Mouse (Mus musculus) frontal cortex, postnatal 25 days (tissue): ENCODE data around the gene Tenm2.

ENCODE experiments used
- DNase-seq, 2 experiments: peaks; one replicate each; pipeline ENCODE4 v3.0.0; 2022; ENCODE audit warnings: low spot score in 2 of 2

Tenm2 gene

DNA sequence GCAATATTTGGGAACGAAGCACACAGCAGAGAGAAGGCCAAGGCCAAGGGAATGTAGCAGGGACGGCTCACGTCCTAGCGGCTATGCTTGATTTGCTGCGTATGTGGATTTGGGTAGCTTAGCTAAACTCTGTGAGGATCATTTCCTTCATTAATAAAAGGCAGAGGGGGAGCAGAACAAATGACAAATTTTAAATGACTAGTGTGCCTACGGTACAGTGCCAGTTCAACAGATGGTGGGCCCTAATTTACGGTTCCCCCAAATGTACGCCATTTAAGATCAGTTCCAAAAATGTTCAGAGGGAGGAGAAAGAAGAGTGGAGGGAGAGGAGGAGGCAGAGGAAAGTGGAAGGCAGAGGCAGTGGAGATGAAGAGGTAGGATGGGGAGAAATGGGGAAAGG, 873.2 kb downstream of the Tenm2 start:
- DNase-seq = no peak

DNA sequence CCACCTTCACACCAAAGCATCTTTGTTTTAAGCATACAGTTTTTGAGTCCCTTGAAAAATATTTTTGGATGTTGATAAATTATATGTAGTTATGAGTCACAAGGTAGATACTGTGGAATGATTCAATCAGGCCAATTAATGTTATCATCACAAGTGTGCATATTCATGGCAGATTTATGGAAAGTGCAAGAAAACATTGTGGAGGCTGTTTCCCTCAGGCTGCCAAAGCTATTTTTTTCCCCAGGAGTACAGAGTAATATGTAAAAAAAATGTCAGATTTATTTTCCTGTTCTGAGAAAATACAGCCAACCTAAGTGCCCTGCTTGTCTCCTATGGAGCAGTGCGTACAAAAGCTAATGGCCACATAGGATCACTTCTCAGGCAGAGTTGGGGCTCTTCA, 882.5 kb downstream of the Tenm2 start:
- DNase-seq = no peak

- no peak for DNase-seq
These were observed 884.0 kb downstream of the Tenm2 start for GRCm38 (mm10) chr11:36351752-36352151.

- DNase-seq = no peak
These were observed 884.4 kb downstream of the Tenm2 start for GRCm38 (mm10) chr11:36351341-36351740.

DNA sequence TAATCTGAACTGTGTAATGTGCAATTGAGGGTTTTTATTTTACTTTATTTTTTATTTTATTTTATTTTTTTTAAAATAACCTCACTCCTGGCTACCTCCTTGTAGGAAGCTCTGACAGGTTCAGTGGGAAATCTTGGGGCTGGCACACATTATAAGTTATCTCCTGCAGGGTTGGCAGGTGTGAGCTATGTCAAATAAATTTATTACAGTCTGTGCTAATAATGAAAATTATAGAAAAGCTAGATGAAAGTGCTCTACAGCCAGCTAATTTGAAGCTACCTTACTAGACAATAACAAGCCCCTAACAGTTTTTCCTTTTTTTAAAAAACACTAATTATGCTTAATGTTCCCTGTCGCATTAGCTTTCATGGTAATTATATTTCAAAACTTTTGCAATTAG, 885.5 kb downstream of the Tenm2 start:
- no peak for DNase-seq

- no peak for DNase-seq
These were observed 885.9 kb downstream of the Tenm2 start for GRCm38 (mm10) chr11:36349856-36350255.

GRCm38 (mm10) chr11:36341799-36342198, 894.0 kb downstream of the Tenm2 start:
- no peak for DNase-seq

GRCm38 (mm10) chr11:36338424-36338823, 897.3 kb downstream of the Tenm2 start:
- no peak for DNase-seq

DNA sequence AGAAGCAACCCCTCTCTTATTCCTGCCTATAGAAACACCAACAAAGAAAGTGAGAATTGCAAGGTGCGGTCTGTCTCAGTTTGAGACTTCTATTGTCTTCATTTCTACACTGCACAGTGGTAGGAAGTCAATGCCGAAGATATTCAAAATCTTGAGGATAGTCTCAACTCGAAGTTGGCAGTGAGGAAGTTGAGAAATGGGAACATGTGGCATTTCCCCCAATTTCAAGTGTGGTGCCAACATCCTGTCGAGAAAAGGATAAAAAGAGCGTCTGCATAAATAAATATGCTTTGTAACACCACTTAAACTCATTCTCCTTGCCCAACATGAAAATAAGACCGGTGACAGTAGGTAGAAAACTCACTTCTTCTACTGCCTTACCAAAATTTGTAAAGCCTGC, 898.7 kb downstream of the Tenm2 start:
- no peak for DNase-seq

DNA sequence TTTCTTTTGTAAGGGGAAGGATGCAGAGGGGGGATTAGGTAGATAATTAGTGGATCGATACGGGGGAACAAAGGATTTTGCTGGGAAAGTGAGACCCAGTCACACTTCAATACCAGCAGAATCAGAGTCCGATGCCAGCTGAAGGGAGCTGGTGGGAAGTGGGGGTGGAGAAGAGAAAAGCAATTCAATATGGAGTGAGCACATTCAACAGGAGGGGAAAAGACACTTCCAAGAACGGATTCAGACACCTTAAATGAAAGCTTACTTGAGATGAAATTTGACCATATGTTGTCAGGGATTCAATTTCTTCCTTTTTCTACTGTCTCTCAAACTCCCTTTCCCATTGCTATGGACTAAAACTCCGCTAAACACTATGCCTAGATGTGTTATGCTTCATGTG, 900.6 kb downstream of the Tenm2 start:
- no peak for DNase-seq

DNA sequence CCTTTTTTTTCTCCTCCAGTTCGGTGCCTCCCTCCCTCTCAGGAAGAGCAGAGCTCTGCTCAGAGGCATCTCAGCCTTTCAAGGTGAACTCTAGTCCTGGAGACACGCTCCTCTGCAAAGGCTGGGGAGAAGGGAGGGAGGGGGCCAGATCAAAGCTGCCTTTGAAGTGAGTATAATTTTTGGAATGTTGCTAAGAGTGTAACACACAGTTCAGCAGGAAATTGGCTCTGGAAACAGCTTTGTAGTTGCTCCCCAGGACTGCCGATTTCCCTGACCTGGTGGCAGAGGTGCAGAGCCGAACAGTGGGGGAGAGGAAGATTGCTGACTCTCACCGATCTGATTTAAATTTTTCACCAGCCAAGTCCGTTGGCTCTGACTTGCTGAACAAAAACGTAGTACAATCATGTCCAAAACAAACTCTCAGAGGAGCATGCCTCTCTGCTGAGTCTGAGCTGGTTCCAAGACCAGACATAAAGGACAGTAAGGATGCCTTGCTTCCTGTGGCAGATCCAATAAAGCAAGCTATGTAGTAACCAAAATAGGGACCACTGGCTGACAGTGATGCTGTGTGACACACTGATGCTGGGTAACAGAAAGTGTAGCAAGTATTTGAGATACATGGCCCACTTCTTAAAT, 901.5 kb downstream of the Tenm2 start:
- DNase-seq = no peak

DNA sequence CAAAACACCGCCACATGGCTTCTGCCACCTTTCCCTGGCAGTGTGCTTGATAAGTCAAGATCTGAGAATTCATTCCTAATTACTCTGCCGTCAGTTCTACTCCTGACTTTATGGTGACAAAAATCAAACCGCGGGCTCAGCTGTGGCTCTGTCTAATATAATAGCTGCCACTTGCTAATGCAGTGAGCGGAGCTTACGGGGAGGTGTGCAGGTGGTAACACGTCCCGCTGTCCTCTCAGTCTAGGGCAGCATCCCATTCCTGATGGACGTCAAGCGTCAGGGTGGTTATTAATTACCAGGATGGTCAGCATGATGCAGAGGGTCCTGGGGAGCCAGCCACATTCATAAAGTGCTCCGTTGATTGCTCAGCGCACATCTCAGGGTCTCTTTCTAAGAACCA, 903.5 kb downstream of the Tenm2 start:
- DNase-seq = no peak

- DNase-seq = no peak
These were observed 904.2 kb downstream of the Tenm2 start for GRCm38 (mm10) chr11:36331408-36332178.

DNA sequence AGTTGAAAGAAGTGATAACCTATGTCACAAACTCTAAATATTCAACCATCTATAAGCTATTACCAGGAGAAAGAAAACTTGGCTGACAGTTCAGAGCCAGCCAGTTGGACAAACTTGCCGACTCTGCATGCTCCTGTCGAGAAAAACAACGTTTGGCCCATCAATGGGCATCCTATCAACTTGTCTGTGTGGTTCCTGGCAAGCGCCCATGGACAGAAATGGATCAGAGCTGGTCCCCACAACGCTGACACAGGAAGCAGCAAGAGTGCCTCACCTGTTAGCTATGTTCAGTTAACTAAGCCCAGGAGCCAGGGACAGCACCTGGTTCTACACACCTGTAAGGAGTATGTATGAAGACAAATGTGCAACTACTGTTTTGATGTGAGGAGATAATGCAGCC, 908.5 kb downstream of the Tenm2 start:
- no peak for DNase-seq

GRCm38 (mm10) chr11:36309317-36309716, 926.4 kb downstream of the Tenm2 start:
- DNase-seq = no peak

DNA sequence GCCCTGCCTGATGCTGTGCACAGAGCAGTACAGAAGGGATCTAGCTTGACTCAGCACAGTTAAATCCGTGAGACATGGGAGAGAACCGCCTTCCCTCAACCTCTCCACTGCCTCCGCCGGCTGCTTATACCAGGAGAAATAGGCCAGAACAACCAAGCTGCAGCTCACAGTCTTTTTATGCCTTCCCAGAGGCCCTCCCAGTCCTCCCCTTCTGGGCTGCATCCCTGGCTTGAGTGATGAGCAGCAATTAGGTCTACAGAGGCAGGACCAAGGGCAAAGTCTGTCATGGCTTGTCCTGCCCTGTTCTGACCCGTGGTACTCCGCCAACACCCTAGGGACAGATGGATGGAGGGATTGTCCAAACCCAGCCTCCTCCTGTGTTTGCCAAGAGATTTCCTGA, 928.5 kb downstream of the Tenm2 start:
- no peak for DNase-seq

DNA sequence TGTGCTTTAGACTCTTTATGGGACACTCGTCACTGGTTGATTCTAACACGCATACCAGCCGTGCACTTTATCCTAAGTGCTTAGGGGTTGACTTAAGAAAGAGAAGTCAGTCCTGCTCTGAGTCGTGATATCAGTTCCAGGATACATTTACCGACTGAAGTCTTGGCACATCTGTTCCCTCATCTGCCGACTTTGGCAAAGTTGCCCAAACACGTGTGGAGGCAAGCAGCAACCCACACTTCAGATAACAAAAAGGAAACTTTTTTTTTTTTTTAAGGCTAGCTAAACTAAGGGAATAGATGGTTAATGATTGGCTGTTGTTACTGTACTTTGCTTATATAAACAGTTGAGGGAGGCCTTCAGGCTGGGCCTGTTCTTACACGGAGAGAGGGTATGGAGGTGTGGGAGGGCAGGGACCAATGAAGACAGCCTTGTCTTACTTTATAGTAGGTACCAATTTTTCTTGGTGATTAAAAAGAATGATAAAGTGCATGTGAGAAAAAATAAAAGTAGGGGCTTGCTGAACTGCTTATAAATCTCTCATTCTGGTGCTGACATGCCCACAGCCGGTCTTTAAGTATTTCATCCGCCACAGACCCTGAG, 930.3 kb downstream of the Tenm2 start:
- DNase-seq = no peak

DNA sequence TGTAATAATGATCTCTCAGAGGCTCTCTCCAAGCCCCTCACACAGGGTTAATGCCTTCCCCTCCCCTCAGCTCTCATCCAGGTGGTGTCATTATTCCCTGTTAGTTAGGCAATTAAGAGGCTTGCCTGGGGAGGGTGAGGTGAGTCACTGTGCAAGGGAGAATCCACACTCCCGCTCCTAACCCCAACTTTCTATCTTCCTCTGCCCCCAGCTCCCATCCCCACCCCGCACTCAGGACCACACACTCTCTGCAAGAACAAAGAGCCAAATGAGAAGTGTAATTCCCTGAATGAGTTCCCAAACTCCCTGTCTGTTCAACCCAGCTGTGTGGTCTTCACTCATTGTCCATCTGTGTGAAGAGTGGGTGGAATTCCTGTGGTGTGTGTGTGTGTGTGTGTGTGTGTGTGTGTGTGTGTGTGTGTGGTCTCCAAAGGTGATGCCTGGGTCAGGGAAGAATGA, 932.8 kb downstream of the Tenm2 start:
- no peak for DNase-seq

DNA sequence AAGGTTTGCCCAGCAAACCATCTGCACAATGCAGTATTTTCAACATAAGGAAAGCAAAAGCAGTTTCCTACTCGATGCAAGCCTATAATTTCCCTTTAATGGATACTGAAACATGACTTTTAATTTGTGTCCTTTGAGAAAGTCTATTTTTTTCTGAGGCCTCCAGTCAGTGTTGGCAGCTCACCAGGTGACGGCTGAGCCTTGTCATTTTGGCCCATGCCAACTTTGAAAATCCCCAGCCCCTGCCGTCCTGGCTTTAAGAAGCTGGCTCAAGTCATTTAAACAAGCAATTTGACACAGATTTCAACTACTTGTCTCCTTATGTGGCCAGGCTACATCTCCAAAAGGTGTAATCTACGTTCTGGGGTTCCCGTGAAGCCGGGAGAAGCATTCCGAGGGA, 933.7 kb downstream of the Tenm2 start:
- DNase-seq = no peak

DNA sequence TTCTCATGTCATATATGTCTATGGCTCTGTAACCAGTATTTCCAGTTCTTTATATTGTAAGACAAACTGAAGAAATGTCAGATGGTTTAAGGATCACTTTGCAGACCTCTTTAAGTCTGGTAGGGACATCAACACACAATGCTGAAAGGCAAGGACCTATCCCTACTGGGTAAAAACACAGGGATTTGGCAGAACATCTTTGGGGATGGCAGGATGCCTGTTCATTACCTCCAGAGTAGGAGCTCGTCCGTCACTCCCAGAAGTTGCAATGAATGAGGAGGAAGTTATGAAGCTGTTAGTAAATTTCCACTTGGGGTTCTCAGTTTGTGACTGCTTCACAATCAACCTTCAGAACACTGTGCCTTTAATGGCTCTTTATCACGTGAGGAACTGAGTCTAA, 939.2 kb downstream of the Tenm2 start:
- no peak for DNase-seq

GRCm38 (mm10) chr11:36292206-36292605, 943.6 kb downstream of the Tenm2 start:
- DNase-seq = no peak

DNA sequence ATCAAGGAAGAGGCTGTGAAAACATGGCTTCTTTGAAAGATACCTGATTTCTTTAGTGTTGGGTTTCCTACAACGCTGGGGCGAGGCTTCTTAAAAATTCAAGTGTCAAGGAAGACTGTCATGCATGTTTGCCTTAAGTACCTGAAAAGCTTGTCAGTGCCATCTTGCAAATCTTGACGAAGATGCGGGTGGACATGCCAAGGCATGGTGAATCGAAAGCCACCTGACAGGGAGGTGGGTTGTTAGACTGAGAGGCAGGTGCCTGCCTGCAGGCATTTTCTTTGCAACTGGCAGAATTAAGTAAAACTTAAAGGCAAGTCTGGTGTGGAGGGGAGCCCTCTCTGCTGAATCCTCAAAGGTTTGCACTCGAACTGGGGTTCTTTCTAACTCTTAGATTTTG, 949.5 kb downstream of the Tenm2 start:
- no peak for DNase-seq

GRCm38 (mm10) chr11:36280533-36280932, 955.2 kb downstream of the Tenm2 start:
- no peak for DNase-seq
